Mouse (Mus musculus) spleen, adult 12 weeks (tissue): ENCODE measurements at regions not wholly inside any gene's neighbourhood (a gene's known extent, or its start where the extent isn't known, plus 50 kb on each side); places are given as distances from the start of the nearest gene placed in this dataset.
A peak's percentile ranks its signal among the peaks of the same experiment; 100 is the strongest.

ENCODE experiments used
- DNase-seq: peaks from one replicate; pipeline ENCODE4 v3.0.0; 2022; ENCODE audit warnings: low spot score

- DNase-seq, result peak; percentile 8
Observed at GRCm38 (mm10) chr4:53386309-53386708, 53.9 kb upstream of the Slc44a1 start.

- peak; percentile 56 for DNase-seq
Observed at GRCm38 (mm10) chr4:53384761-53385160, 55.5 kb upstream of the Slc44a1 start.

- no peak for DNase-seq
Observed at GRCm38 (mm10) chr4:53384104-53384503, 56.1 kb upstream of the Slc44a1 start.

- no peak for DNase-seq
Observed at GRCm38 (mm10) chr4:53382012-53382411, 58.2 kb upstream of the Slc44a1 start.

GRCm38 (mm10) chr4:53379855-53380254, 60.4 kb upstream of the Slc44a1 start:
- no peak for DNase-seq

GRCm38 (mm10) chr4:53376995-53377394, 63.2 kb upstream of the Slc44a1 start:
- DNase-seq, result no peak

- DNase-seq, result no peak
Observed at GRCm38 (mm10) chr4:53356374-53356773, 83.8 kb upstream of the Slc44a1 start.

- no peak for DNase-seq
Observed at GRCm38 (mm10) chr4:53354961-53355360, 85.3 kb upstream of the Slc44a1 start.

- DNase-seq, result no peak
Observed at GRCm38 (mm10) chr4:53353399-53354090, 86.7 kb upstream of the Slc44a1 start.

GRCm38 (mm10) chr4:53351104-53351607, 89.1 kb upstream of the Slc44a1 start:
- DNase-seq, result no peak

- DNase-seq, result peak; percentile 29
Observed at GRCm38 (mm10) chr4:53345346-53345745, 94.9 kb upstream of the Slc44a1 start.

- no peak for DNase-seq
Observed at GRCm38 (mm10) chr4:53344546-53344945, 95.7 kb upstream of the Slc44a1 start.

- no peak for DNase-seq
Observed at GRCm38 (mm10) chr4:53341181-53341580, 99.0 kb upstream of the Slc44a1 start.

GRCm38 (mm10) chr4:53340021-53340667, 100.1 kb upstream of the Slc44a1 start:
- no peak for DNase-seq

- DNase-seq, result no peak
Observed at GRCm38 (mm10) chr4:53339125-53340020, 100.8 kb upstream of the Slc44a1 start.

GRCm38 (mm10) chr4:53338479-53338878, 101.7 kb upstream of the Slc44a1 start:
- DNase-seq, result no peak

GRCm38 (mm10) chr4:53337784-53338183, 102.4 kb upstream of the Slc44a1 start:
- no peak for DNase-seq

GRCm38 (mm10) chr4:53327382-53328165, 112.6 kb upstream of the Slc44a1 start:
- DNase-seq, result no peak

GRCm38 (mm10) chr4:53323838-53324237, 116.4 kb upstream of the Slc44a1 start:
- no peak for DNase-seq

- no peak for DNase-seq
Observed at GRCm38 (mm10) chr4:53323195-53323594, 117.0 kb upstream of the Slc44a1 start.

GRCm38 (mm10) chr4:53322484-53322883, 117.7 kb upstream of the Slc44a1 start:
- no peak for DNase-seq
